Mouse (Mus musculus) liver, postnatal 0 days (tissue): ENCODE data around the gene Krtap28-13. TPM values are rescaled to one million over a fixed set of nuclear protein-coding genes. Genes with fewer than 3 reads are reported as not detected.

Experiments used
- ATAC-seq: fragments of 200-750 bp; cut with Nextera tagmentation; 2 replicates; pipeline ENCODE4 v1.8.0; 2017; ENCODE audit warnings: mild to moderate bottlenecking, moderate library complexity
- DNase-seq: peaks from one replicate; pipeline ENCODE4 v3.0.0-alpha.2; 2016
- H3K27ac ChIP-seq: fragments of 300-500 bp; sonication (generic); 2 replicates; pipeline ENCODE4 v1.5.1; 2014; ENCODE audit warnings: antibody characterized with exemption, moderate library complexity, mild to moderate bottlenecking, low read depth
- H3K27me3 ChIP-seq: fragments of 300-500 bp; sonication (generic); 2 replicates; pipeline ENCODE4 v1.6.1; 2014; ENCODE audit warnings: low read length, control low read depth, mixed read lengths; ENCODE audit not compliant: insufficient read depth
- H3K36me3 ChIP-seq: fragments of 300-500 bp; sonication (generic); replicated peaks from 2 replicates; pipeline ENCODE4 v1.6.1; 2014; ENCODE audit warnings: mild to moderate bottlenecking, control low read depth, low read length, moderate library complexity, mixed read lengths; ENCODE audit not compliant: insufficient read depth
- H3K4me1 ChIP-seq: fragments of 300-500 bp; sonication (generic); 2 replicates; pipeline ENCODE4 v1.6.1; 2014; ENCODE audit warnings: antibody characterized with exemption, mild to moderate bottlenecking, control low read depth; ENCODE audit not compliant: insufficient read depth
- H3K4me2 ChIP-seq: fragments of 300-500 bp; sonication (generic); 2 replicates; pipeline ENCODE4 v1.6.1; 2014; ENCODE audit warnings: low read depth, mild to moderate bottlenecking, low read length, moderate library complexity, mixed read lengths
- H3K4me3 ChIP-seq: fragments of 300-500 bp; sonication (generic); 2 replicates; pipeline ENCODE4 v1.5.1; 2014; ENCODE audit warnings: low read depth, low read length
- H3K9ac ChIP-seq: fragments of 300-500 bp; sonication (generic); replicated peaks from 2 replicates; pipeline ENCODE4 v1.6.1; 2014; ENCODE audit warnings: mild to moderate bottlenecking, moderate library complexity
- H3K9me3 ChIP-seq: fragments of 300-500 bp; sonication (generic); 2 replicates; pipeline ENCODE4 v1.6.1; 2016; ENCODE audit warnings: mild to moderate bottlenecking, control low read depth, low read length, mixed read lengths
- CTCF ChIP-seq: sonication (generic); IDR thresholded peaks from 2 replicates; pipeline ENCODE4 v1.5.1; 2016; ENCODE audit warnings: antibody characterized with exemption, low read depth
- EP300 ChIP-seq: IDR thresholded peaks from 2 replicates; pipeline ENCODE4 v1.6.1; 2016; ENCODE audit warnings: antibody characterized with exemption, low read depth, mild to moderate bottlenecking
- WGBS: fragments of 180-500 bp; shearing (Covaris S2); extraction: QIAGEN DNeasy Blood & Tissue Kit; methylation state at CpG from one replicate; pipeline ENCODE4 v1.1.7; 2014; ENCODE audit not compliant: insufficient replicate concordance; 5-methylcytosine and 5-hydroxymethylcytosine counted together
- polyA plus RNA-seq: library from polyadenylated mRNA; unstranded; fragments of >200 nt; fragmentation: Nextera tagmentation; extraction: Ambion mirVana; gene quantifications from 2 replicates; pipeline ENCODE4 v1.2.1, GENCODE M21; 2015

The Krtap28-13 gene
- polyA plus RNA-seq, 1 experiment from 2014 or later = not detected

- Histone ChIP-seq H3K4me2 (no peak overlapping the region), H3K9ac (no peak overlapping the region), H3K27me3 (no peaks in the 10 kb centered on the region), H3K4me3 (no peak overlapping the region), H3K4me1 (0 out of 2 replicates have a peak, but pooled peaks cover 2% of the 10 kb centered on the region), H3K36me3 (no peaks in the 10 kb centered on the region), H3K9me3 (no peaks in the 10 kb centered on the region), H3K27ac (no peak overlapping the region)
- no peak for ATAC-seq
- no peak for DNase-seq
- TF ChIP-seq CTCF = no peak
- no peak for TF ChIP-seq EP300
- 64% methylated on average over 5 of the region's 5 CpGs for WGBS
Measured at GRCm38 (mm10) chr1:83034509-83034908, 26.2 kb upstream of the Krtap28-13 start.

GRCm38 (mm10) chr1:83036892-83037667 lies 23.6 kb upstream of the Krtap28-13 start:
- Histone ChIP-seq H3K4me3 (no peak overlapping the region), H3K9me3 (no peaks in the 10 kb centered on the region), H3K36me3 (no peaks in the 10 kb centered on the region), H3K9ac (no peak overlapping the region), H3K4me1 (0 out of 2 replicates have a peak, but pooled peaks cover 2% of the 10 kb centered on the region), H3K4me2 (no peak overlapping the region), H3K27ac (no peak overlapping the region), H3K27me3 (no peaks in the 10 kb centered on the region)
- DNase-seq (no peak), ATAC-seq (no peak)
- TF ChIP-seq CTCF (no peak), EP300 (no peak)
- 74% methylated on average over 11 of the region's 11 CpGs for WGBS

GRCm38 (mm10) chr1:83038109-83038672 lies 22.5 kb upstream of the Krtap28-13 start, which contains the start of gene Slc19a3:
Gene Slc19a3, minus strand, starts transcription at chr1:83038448.
- no peaks in the 10 kb centered on the region for H3K27me3 ChIP-seq
- no peak within 1 kb of the TSS for H3K27ac ChIP-seq
- H3K9me3 ChIP-seq = no peaks in the 10 kb centered on the region
- no peak; the same call in 1 of the 2 replicates for ATAC-seq
- H3K4me1 ChIP-seq = 0 out of 2 replicates have a peak, but pooled peaks cover 2% of the 10 kb centered on the region
- no peak for TF ChIP-seq EP300
- H3K36me3 ChIP-seq = no peaks in the 10 kb centered on the region
- H3K4me3 ChIP-seq = peak within 1 kb of the TSS; percentile 39
- peak within 1 kb of the TSS; percentile 68 for H3K4me2 ChIP-seq
- peak within 1 kb of the TSS; percentile 36; the same call in 1 of the 2 replicates for H3K9ac ChIP-seq
- WGBS = 2% methylated on average over 25 of the region's 25 CpGs
- DNase-seq = peak; percentile 20

- Histone ChIP-seq H3K27me3 (no peaks in the 10 kb centered on the region), H3K4me3 (no peak overlapping the region), H3K9me3 (no peaks in the 10 kb centered on the region), H3K9ac (no peak overlapping the region), H3K4me2 (no peak overlapping the region), H3K4me1 (0 out of 2 replicates have a peak, but pooled peaks cover 2% of the 10 kb centered on the region), H3K27ac (no peak overlapping the region), H3K36me3 (no peaks in the 10 kb centered on the region)
- 60% methylated on average over 4 of the region's 4 CpGs for WGBS
- ATAC-seq (no peak), DNase-seq (no peak)
- no peak for TF ChIP-seq CTCF
- TF ChIP-seq EP300 = no peak
Measured at GRCm38 (mm10) chr1:83039080-83039479, 21.6 kb upstream of the Krtap28-13 start.

GRCm38 (mm10) chr1:83042380-83042779 lies 18.4 kb upstream of the Krtap28-13 start, which contains the start of gene Krtap28-10:
Gene Krtap28-10, minus strand, starts transcription at chr1:83042480.
- Histone ChIP-seq H3K27me3 (no peaks in the 10 kb centered on the region), H3K4me1 (0 out of 2 replicates have a peak, but pooled peaks cover 2% of the 10 kb centered on the region), H3K36me3 (no peaks in the 10 kb centered on the region), H3K4me2 (no peak within 1 kb of the TSS), H3K4me3 (no peak within 1 kb of the TSS), H3K9ac (no peak within 1 kb of the TSS), H3K27ac (no peak within 1 kb of the TSS), H3K9me3 (no peaks in the 10 kb centered on the region)
- ATAC-seq (no peak), DNase-seq (no peak)
- TF ChIP-seq CTCF (no peak), EP300 (no peak)
- 69% methylated on average over 2 of the region's 2 CpGs for WGBS

GRCm38 (mm10) chr1:83044882-83045427 lies 15.8 kb upstream of the Krtap28-13 start, which contains the start of gene Gm47969:
Gene Gm47969, plus strand, starts transcription at chr1:83044932.
- TF ChIP-seq EP300 (no peak), CTCF (no peak)
- H3K4me2 ChIP-seq = no peak within 1 kb of the TSS
- no peaks in the 10 kb centered on the region for H3K36me3 ChIP-seq
- ATAC-seq (peak; percentile 43; the same call in 1 of the 2 replicates), DNase-seq (peak; percentile 15)
- no peaks in the 10 kb centered on the region for H3K27me3 ChIP-seq
- H3K9me3 ChIP-seq = no peaks in the 10 kb centered on the region
- H3K4me3 ChIP-seq = no peak within 1 kb of the TSS
- H3K4me1 ChIP-seq = no peaks in the 10 kb centered on the region
- H3K9ac ChIP-seq = no peak within 1 kb of the TSS
- no peak within 1 kb of the TSS for H3K27ac ChIP-seq
- 36% methylated on average over 5 of the region's 5 CpGs for WGBS
